Mouse (Mus musculus) ES-Bruce4 (cell line): ENCODE results near the gene Unc5cl.

Experiments used
- CTCF ChIP-seq: IDR thresholded peaks from one replicate; pipeline ENCODE4 v1.8.1; 2011; ENCODE audit warnings: low read depth, low read length
- POLR2A ChIP-seq: IDR thresholded peaks from one replicate; pipeline ENCODE4 v1.8.1; 2011; ENCODE audit warnings: low read length; ENCODE audit not compliant: insufficient read depth

- TF ChIP-seq POLR2A (no peak), CTCF (no peak)
Observed at GRCm38 (mm10) chr17:48434479-48434878, 20.2 kb upstream of the Unc5cl start.
